In genomic region chr6:112191032-112191431, GRCm38 (mm10) we compare ENCODE assay signal across 9 mouse cellular contexts.
A peak's percentile ranks its signal among the peaks of the same experiment; 100 is the strongest.
DNase-seq lines count a peak whose midpoint lies in the region; ATAC-seq lines count a peak whose summit lies in the region.
"Had no signal": no experiment of that assay in that cellular context is flagged by ENCODE, and none has a peak within 500 bp of the region (broad histone marks: within the 10 kb centered on the region; RNA-seq: fewer than 3 reads in every experiment).

No protein-coding gene starts in this region.

- WGBS in midbrain, embryonic 10.5 days: 49% methylated on average over 6 of the region's 6 CpGs
- 46% methylated on average over 6 of the region's 6 CpGs for WGBS in midbrain, embryonic 13.5 days
- 43% methylated on average over 6 of the region's 6 CpGs for WGBS in forebrain, embryonic 13.5 days
- WGBS in limb, embryonic 10.5 days: 53% methylated on average over 6 of the region's 6 CpGs
- WGBS in neural tube, embryonic 14.5 days: 50% methylated on average over 6 of the region's 6 CpGs

- no peaks in the 10 kb centered on the region for H3K27me3 ChIP-seq in midbrain, embryonic 10.5 days (ENCODE audit: low read depth, poor library complexity, severe bottlenecking)
- 0 out of 2 replicates have a peak, but pooled peaks cover 3% of the 10 kb centered on the region for H3K27me3 ChIP-seq in midbrain, embryonic 13.5 days
- no peaks in the 10 kb centered on the region for H3K27me3 ChIP-seq in forebrain, embryonic 13.5 days
- no peaks in the 10 kb centered on the region for H3K27me3 ChIP-seq in limb, embryonic 10.5 days (ENCODE audit: low read depth, poor library complexity, severe bottlenecking)
- no peaks in the 10 kb centered on the region for H3K27me3 ChIP-seq in neural tube, embryonic 14.5 days (ENCODE audit: control insufficient read depth, insufficient read depth, low read length)

- no peaks in the 10 kb centered on the region for H3K36me3 ChIP-seq in midbrain, embryonic 10.5 days
- no peaks in the 10 kb centered on the region for H3K36me3 ChIP-seq in midbrain, embryonic 13.5 days
- no peaks in the 10 kb centered on the region for H3K36me3 ChIP-seq in forebrain, embryonic 13.5 days (ENCODE audit: poor library complexity, severe bottlenecking)
- no peaks in the 10 kb centered on the region for H3K36me3 ChIP-seq in limb, embryonic 10.5 days
- H3K36me3 ChIP-seq in neural tube, embryonic 14.5 days (ENCODE audit: control insufficient read depth, insufficient read depth, low read length): no peaks in the 10 kb centered on the region

- H3K4me2 ChIP-seq in midbrain, embryonic 13.5 days (replicated peaks): no peak overlapping the region
- no peak overlapping the region for H3K4me2 ChIP-seq in forebrain, embryonic 13.5 days
- H3K4me2 ChIP-seq in neural tube, embryonic 14.5 days (ENCODE audit: low read depth, low read length): no peak overlapping the region

- DNase-seq in midbrain, embryonic 10.5 days (ENCODE audit: low spot score): peak; percentile 69
- DNase-seq in brain, adult 2 months (ENCODE audit: low read depth, low spot score): peak; percentile 73
- DNase-seq in kidney, adult 9 months: peak; percentile 68
- peak; percentile 82 for DNase-seq in limb, embryonic 10.5 days (ENCODE audit: low spot score)

- H3K4me1 ChIP-seq in midbrain, embryonic 10.5 days: no peaks in the 10 kb centered on the region
- H3K4me1 ChIP-seq in midbrain, embryonic 13.5 days (replicated peaks): no peaks in the 10 kb centered on the region
- H3K4me1 ChIP-seq in forebrain, embryonic 13.5 days: no peaks in the 10 kb centered on the region
- H3K4me1 ChIP-seq in limb, embryonic 10.5 days: no peaks in the 10 kb centered on the region
- no peaks in the 10 kb centered on the region for H3K4me1 ChIP-seq in neural tube, embryonic 14.5 days (ENCODE audit: control insufficient read depth, insufficient read depth, low read length)

- no peak overlapping the region for H3K4me3 ChIP-seq in midbrain, embryonic 10.5 days
- H3K4me3 ChIP-seq in midbrain, embryonic 13.5 days (replicated peaks): no peak overlapping the region
- no peak overlapping the region for H3K4me3 ChIP-seq in forebrain, embryonic 13.5 days
- H3K4me3 ChIP-seq in limb, embryonic 10.5 days: no peak overlapping the region
- no peak overlapping the region for H3K4me3 ChIP-seq in neural tube, embryonic 14.5 days (ENCODE audit: low read depth, low read length)

- H3K9me3 ChIP-seq in midbrain, embryonic 10.5 days (replicated peaks): no peaks in the 10 kb centered on the region
- no peaks in the 10 kb centered on the region for H3K9me3 ChIP-seq in midbrain, embryonic 13.5 days
- no peaks in the 10 kb centered on the region for H3K9me3 ChIP-seq in forebrain, embryonic 13.5 days (replicated peaks)
- no peaks in the 10 kb centered on the region for H3K9me3 ChIP-seq in limb, embryonic 10.5 days (replicated peaks)
- H3K9me3 ChIP-seq in neural tube, embryonic 14.5 days (ENCODE audit: control insufficient read depth, low read length): no peaks in the 10 kb centered on the region

- H3K27ac ChIP-seq in midbrain, embryonic 10.5 days (replicated peaks): no peak overlapping the region
- H3K27ac ChIP-seq in midbrain, embryonic 13.5 days: no peak overlapping the region
- no peak overlapping the region for H3K27ac ChIP-seq in forebrain, embryonic 13.5 days
- H3K27ac ChIP-seq in limb, embryonic 10.5 days: no peak overlapping the region
- no peak overlapping the region for H3K27ac ChIP-seq in neural tube, embryonic 14.5 days (ENCODE audit: low read depth, low read length)
- H3K27ac ChIP-seq: macrophage had no signal

- no peak overlapping the region for H3K9ac ChIP-seq in midbrain, embryonic 13.5 days (replicated peaks)
- H3K9ac ChIP-seq in forebrain, embryonic 13.5 days: no peak overlapping the region
- H3K9ac ChIP-seq in neural tube, embryonic 14.5 days (replicated peaks; ENCODE audit: low read depth, low read length): no peak overlapping the region

- no peak for ATAC-seq in midbrain, embryonic 13.5 days
- ATAC-seq in forebrain, embryonic 13.5 days: peak; percentile 53
- ATAC-seq in neural tube, embryonic 14.5 days (ENCODE audit: low read depth): peak; percentile 63; the same call in 1 of the 2 replicates
- ATAC-seq in inflammation-experienced regulatory T-cells, adult 6 months: no peak

Comparison
In these comparisons a context has a peak if more than half of its experiments do, and no peak if none do; other contexts are left out.
1. ATAC-seq: peak in forebrain, embryonic 13.5 days (single experiment) and neural tube, embryonic 14.5 days (single experiment); none in midbrain, embryonic 13.5 days (single experiment) and inflammation-experienced regulatory T-cells, adult 6 months (single experiment).
2. Peak in every context shown above with its lines, with median percentiles within 50 percentile points of each other: DNase-seq.